Mouse (Mus musculus) embryonic fibroblast, embryonic 13.5 days (primary cell): ENCODE data around the gene Slc7a1. TPM values are rescaled to one million over a fixed set of nuclear protein-coding genes. Genes with fewer than 3 reads are reported as not detected.

ENCODE experiments used
- H3K27ac ChIP-seq: 2 replicates; pipeline ENCODE4 v1.5.1; 2012; ENCODE audit warnings: low read length, control low read depth, inconsistent platforms; ENCODE audit not compliant: insufficient read depth
- H3K4me1 ChIP-seq: 2 replicates; pipeline ENCODE4 v1.6.1; 2011; ENCODE audit warnings: low read length; ENCODE audit not compliant: control insufficient read depth, insufficient read depth
- H3K4me3 ChIP-seq: 2 replicates; pipeline ENCODE4 v1.5.1; 2011; ENCODE audit warnings: mild to moderate bottlenecking, control low read depth, low read length; ENCODE audit not compliant: insufficient read depth
- CTCF ChIP-seq: IDR thresholded peaks from 2 replicates; pipeline ENCODE4 v1.5.1; 2011; ENCODE audit warnings: mild to moderate bottlenecking, control low read depth, low read length, moderate library complexity, borderline replicate concordance; ENCODE audit not compliant: insufficient read depth
- POLR2A ChIP-seq: IDR thresholded peaks from 2 replicates; pipeline ENCODE4 v1.6.1; 2011; ENCODE audit warnings: low read depth, mild to moderate bottlenecking, control low read depth, low read length, moderate library complexity
- polyA plus RNA-seq: library from polyadenylated mRNA; stranded (reverse); fragments of >200 nt; gene quantifications from 2 replicates; pipeline ENCODE4 v1.2.4, GENCODE M21; 2011; ENCODE audit warnings: low read depth; ENCODE audit not compliant: missing spikeins, insufficient read length

Gene Slc7a1
- polyA plus RNA-seq, 1 experiment: 61.1 TPM

- H3K27ac ChIP-seq: no peak overlapping the region
- TF ChIP-seq POLR2A (no peak), CTCF (no peak)
- H3K4me3 ChIP-seq: no peak overlapping the region
- H3K4me1 ChIP-seq: no peaks in the 10 kb centered on the region
These were observed 16.8 kb upstream of the Slc7a1 start for GRCm38 (mm10) chr5:148416461-148416860.

DNA sequence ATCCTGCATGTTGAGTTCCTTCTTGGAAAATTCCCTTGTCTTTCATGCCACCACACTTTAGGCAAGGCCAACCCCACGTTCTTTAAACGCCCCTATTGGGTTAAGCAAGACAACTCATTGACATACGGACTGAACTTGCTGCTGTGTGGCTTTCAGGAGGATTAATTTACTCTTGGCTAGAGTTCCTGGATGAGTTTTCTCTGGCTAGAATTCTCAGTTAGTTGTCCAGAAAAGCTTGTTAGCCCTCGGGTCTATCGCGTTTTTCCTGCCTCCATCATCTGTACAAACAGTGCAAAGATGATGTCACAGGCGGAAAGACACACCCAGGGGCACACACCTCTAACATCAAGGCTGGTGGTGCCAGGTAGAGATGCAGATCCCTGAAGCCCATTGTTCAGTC, 14.5 kb upstream of the Slc7a1 start:
- Histone ChIP-seq H3K4me1 (no peaks in the 10 kb centered on the region), H3K4me3 (no peak overlapping the region), H3K27ac (no peak overlapping the region)
- no peak for TF ChIP-seq POLR2A
- no peak for TF ChIP-seq CTCF

DNA sequence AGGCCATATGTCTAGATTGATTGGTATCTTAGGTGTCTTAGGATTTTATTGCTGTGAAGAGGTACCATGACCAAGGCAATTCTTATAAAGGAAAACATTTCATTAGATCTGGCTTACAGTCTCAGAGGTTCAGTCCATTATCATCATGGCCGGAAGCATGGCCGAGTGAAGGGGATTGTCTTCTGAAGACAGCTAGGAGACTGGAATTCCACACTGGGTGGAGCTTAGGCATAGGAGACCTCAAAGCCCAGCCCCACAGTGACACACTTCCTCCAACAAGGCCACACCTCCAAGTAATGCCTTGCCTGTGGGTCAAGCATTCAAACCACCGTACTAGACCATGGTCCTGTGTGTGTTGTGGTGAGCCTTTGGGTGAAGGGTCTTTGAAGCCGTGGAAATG, 12.8 kb upstream of the Slc7a1 start:
- Histone ChIP-seq H3K27ac (no peak overlapping the region), H3K4me1 (no peaks in the 10 kb centered on the region), H3K4me3 (no peak overlapping the region)
- TF ChIP-seq CTCF (no peak), POLR2A (no peak)

- no peak for TF ChIP-seq POLR2A
- no peak for TF ChIP-seq CTCF
- no peaks in the 10 kb centered on the region for H3K4me1 ChIP-seq
- H3K4me3 ChIP-seq: no peak overlapping the region
- no peak overlapping the region for H3K27ac ChIP-seq
These were observed 9.8 kb upstream of the Slc7a1 start for GRCm38 (mm10) chr5:148409465-148409864.

- TF ChIP-seq POLR2A: no peak
- TF ChIP-seq CTCF: no peak
- H3K4me3 ChIP-seq: no peak overlapping the region
- no peak overlapping the region for H3K27ac ChIP-seq
- H3K4me1 ChIP-seq: no peaks in the 10 kb centered on the region
These were observed 7.2 kb upstream of the Slc7a1 start for GRCm38 (mm10) chr5:148406913-148407312.

DNA sequence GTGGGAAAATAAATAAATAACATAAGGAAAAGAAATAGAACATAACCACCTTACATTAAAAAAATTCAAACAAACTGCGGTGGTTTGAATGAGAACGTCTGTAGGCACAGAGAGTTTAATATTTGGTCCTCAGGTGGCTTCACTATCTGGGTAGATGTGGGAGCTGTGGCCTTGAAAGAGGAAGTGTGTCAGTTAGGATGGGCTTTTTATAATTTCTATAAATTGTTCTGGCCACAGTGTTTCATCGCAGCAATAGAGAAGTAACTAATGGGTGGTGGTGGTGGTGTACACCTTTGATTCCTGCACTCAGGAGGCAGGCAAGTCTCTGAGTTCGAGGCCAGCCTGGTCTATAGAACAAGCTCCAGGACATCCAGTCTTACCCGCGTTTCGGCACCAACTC, 4.8 kb upstream of the Slc7a1 start:
- H3K27ac ChIP-seq: no peak overlapping the region
- H3K4me1 ChIP-seq: no peaks in the 10 kb centered on the region
- TF ChIP-seq CTCF: no peak
- TF ChIP-seq POLR2A: no peak
- no peak overlapping the region for H3K4me3 ChIP-seq

GRCm38 (mm10) chr5:148402641-148403040, 2.9 kb upstream of the Slc7a1 start:
- Histone ChIP-seq H3K27ac (no peak overlapping the region), H3K4me1 (0 out of 2 replicates have a peak, but pooled peaks cover 2% of the 10 kb centered on the region), H3K4me3 (no peak overlapping the region)
- TF ChIP-seq CTCF (no peak), POLR2A (no peak)

GRCm38 (mm10) chr5:148398766-148399659, 691 bp downstream of the Slc7a1 start:
- Histone ChIP-seq H3K27ac (peak overlapping the region; percentile 61), H3K4me1 (0 out of 2 replicates have a peak, but pooled peaks cover 2% of the 10 kb centered on the region), H3K4me3 (peak overlapping the region; percentile 76)
- no peak; the same call in 1 of the 2 replicates for TF ChIP-seq POLR2A
- TF ChIP-seq CTCF: no peak

DNA sequence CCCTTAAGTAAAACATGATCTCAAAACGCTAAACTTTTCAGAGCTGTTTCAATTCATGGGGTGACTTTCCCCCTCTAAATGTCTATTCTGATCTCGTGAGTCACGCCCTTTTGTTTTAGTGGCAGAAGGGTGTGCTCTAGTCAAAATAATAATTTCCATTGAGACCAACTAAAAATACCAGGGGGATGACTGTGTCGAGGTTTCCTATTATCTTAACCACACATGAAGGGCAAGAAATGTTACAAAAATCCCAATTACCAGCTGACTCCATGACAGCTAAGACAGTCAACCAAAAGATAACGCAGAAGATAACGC, 1.3 kb downstream of the Slc7a1 start:
- peak overlapping the region; percentile 61 for H3K27ac ChIP-seq
- H3K4me1 ChIP-seq: 0 out of 2 replicates have a peak, but pooled peaks cover 2% of the 10 kb centered on the region
- no peak for TF ChIP-seq CTCF
- no peak for TF ChIP-seq POLR2A
- H3K4me3 ChIP-seq: peak overlapping the region; percentile 76

DNA sequence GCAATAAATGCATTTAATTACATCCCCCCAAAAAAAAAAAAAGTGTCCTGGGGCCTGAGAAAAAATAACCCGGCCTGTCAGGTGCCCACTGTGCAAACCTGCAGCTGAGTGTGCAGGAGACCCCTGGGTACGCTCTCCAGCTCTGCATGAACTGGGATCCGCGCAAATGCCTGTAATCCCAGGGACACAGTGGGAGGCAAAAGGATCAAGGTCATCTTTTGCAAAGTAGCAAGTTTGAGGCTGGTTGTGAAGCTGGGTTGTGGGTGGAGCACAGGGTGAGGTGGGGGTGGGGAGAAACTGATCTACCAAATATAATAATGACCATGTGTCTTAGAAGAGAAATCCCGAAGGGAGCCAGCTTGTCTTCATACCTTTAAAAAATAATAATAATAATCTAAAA, 1.8 kb downstream of the Slc7a1 start:
- Histone ChIP-seq H3K4me1 (0 out of 2 replicates have a peak, but pooled peaks cover 2% of the 10 kb centered on the region), H3K27ac (no peak overlapping the region), H3K4me3 (peak overlapping the region; percentile 76)
- TF ChIP-seq POLR2A (no peak), CTCF (no peak)

GRCm38 (mm10) chr5:148397418-148397817, 2.3 kb downstream of the Slc7a1 start:
- no peak for TF ChIP-seq POLR2A
- TF ChIP-seq CTCF: no peak
- Histone ChIP-seq H3K4me1 (0 out of 2 replicates have a peak, but pooled peaks cover 2% of the 10 kb centered on the region), H3K27ac (no peak overlapping the region), H3K4me3 (peak overlapping the region; percentile 76)
